Mouse (Mus musculus) testis, adult 2 months (tissue): Measurements from ENCODE around the gene Cenpx.
"Not testable (repeated sequence)": the region's sequence is repeated elsewhere in the genome, so short reads cannot be mapped to it uniquely, and the experiment has no call there.

Source experiments
- CTCF ChIP-seq: fragments of 200-500 bp; IDR thresholded peaks from 2 replicates; pipeline ENCODE4 v1.5.1; 2012; ENCODE audit warnings: low read depth, mild to moderate bottlenecking, inconsistent platforms, low read length, moderate library complexity; ENCODE audit not compliant: control insufficient read depth, insufficient read depth, insufficient replicate concordance
- POLR2A ChIP-seq: fragments of 200-500 bp; IDR thresholded peaks from 2 replicates; pipeline ENCODE4 v1.6.1; 2012; ENCODE audit warnings: low read depth, mild to moderate bottlenecking, inconsistent platforms, low read length, moderate library complexity; ENCODE audit not compliant: control insufficient read depth

GRCm38 (mm10) chr11:120729432-120730050 is 16.0 kb upstream of the Cenpx start:
- not testable (repeated sequence) for TF ChIP-seq CTCF, POLR2A
